Mouse (Mus musculus): ENCODE measurements around the gene Arid4a. TPM values are rescaled to one million over a fixed set of nuclear protein-coding genes. Genes with fewer than 3 reads are reported as not detected.

Arid4a gene
- polyA plus RNA-seq, 1 experiment from 2014 or later = 43.1 TPM

DNA sequence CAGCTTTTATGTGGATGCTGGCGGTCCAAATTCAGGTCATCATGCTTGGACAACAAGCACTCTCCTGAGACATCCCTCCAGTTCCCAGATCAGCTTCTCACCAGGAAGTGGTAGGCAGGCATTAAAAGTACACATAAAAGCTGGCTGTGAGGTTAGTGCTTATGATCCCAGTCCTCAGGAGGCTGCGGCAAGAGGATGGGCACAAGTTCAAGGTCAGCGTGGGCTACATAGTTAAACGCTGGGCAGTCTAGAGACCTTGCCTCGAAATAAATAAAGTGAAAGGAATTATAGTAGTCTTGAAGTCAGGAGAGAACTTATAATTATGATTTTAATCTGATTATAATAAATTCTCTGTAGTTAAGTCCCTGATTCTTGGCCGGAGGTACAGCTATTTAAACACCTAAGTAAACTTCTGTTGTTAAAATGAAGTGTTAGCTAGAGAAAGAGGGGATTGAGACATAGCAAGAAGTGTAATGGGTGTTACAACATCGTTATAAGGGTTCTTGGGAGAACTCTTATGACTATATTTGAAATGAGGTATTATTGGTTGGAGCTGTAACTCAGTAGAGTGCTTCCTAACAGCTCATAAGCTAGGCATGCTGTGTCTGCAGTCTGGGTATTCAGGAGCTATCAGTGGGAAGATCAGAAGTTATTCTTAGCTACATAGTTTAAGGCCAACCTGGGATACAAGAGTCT, 30.8 kb upstream of the Arid4a start:
- no peak for ATAC-seq (ENCODE audit: low FRiP score, low read depth)
- Histone ChIP-seq H3K27me3 (no peaks in the 10 kb centered on the region), H3K9ac (no peak overlapping the region), H3K27ac (replicated peaks) (no peak overlapping the region), H3K36me3 (peaks cover 76% of the 10 kb centered on the region), H3K4me2 (no peak overlapping the region), H3K9me3 (no peaks in the 10 kb centered on the region), H3K4me3 (no peak overlapping the region), H3K4me1 (replicated peaks) (no peaks in the 10 kb centered on the region)
- 95% methylated on average over 7 of the region's 7 CpGs for WGBS

DNA sequence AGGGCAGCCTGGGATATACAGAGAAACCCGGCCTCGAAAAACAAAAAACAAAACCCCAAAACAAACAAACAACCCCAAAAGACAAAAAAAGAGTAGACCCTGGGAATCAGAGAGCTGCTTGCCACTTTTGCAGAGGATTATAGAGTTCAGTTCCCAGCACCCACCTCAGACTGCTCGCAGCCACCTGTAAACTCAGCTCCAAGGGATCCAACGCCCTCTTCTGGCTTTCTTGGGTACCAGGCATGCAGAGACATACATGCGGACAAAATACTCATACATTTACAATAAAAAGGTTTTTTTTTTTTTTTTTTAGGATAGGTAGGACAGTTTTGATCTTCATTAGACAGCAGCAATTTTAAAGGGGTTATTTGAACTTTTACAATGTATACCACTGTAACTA, 18.6 kb upstream of the Arid4a start:
- no peaks in the 10 kb centered on the region for H3K27me3 ChIP-seq
- peaks cover 43% of the 10 kb centered on the region for H3K36me3 ChIP-seq
- no peaks in the 10 kb centered on the region for H3K9me3 ChIP-seq
- H3K4me2 ChIP-seq = no peak overlapping the region
- ATAC-seq (ENCODE audit: low FRiP score, low read depth) = no peak
- H3K4me1 ChIP-seq (replicated peaks) = 0 out of 2 replicates have a peak, but pooled peaks cover 5% of the 10 kb centered on the region
- H3K27ac ChIP-seq (replicated peaks) = no peak overlapping the region
- no peak overlapping the region for H3K4me3 ChIP-seq
- 92% methylated on average over 5 of the region's 5 CpGs for WGBS
- H3K9ac ChIP-seq = no peak overlapping the region

DNA sequence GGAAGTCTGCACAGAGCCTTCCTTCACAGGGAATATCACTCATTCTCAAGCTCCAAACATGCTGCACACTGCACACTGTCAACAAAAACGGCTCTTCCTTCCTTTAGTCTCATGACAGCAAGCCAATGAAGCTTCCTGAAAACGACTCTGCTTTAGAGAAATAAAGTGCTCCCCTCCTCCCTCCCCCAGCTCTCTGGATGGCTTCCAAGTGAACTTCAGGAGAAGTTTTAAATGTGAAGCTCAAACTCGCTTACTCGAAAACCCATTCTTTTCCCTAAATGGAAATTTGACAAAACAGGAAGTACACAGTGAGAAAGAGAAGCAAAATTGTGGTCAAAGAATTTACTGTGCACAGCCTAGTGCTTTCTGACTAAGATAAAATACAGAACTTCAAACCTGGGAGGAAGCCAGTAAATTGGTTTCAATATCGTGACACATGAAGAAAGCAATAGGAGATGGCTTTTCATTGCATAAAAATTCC, 16.3 kb upstream of the Arid4a start:
- Histone ChIP-seq H3K36me3 (peaks cover 41% of the 10 kb centered on the region), H3K27ac (replicated peaks) (no peak overlapping the region; the same call in 1 of the 2 replicates), H3K9ac (no peak overlapping the region), H3K27me3 (no peaks in the 10 kb centered on the region), H3K4me1 (replicated peaks) (0 out of 2 replicates have a peak, but pooled peaks cover 5% of the 10 kb centered on the region), H3K4me2 (no peak overlapping the region), H3K4me3 (no peak overlapping the region), H3K9me3 (no peaks in the 10 kb centered on the region)
- no peak for ATAC-seq (ENCODE audit: low FRiP score, low read depth)
- WGBS = 47% methylated on average over 5 of the region's 5 CpGs

DNA sequence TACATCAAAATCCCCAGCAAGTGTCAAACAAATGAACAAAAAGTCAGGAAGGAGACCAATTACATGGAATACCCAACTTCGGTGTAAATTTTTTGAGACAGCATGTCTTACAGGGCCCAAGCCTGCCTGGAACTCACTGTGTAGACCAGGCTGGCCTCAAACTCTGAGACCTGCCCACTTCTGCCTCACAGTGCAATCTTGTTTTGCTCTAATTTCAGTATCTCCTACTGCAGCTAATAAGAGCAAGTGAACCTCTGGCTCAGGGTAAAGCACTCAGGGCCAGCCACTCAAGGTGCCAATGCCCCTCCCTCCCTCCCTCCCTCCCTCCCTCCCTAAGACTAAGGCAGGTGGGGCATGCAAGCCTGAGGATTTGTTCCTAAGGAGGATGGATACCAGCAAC, 15.4 kb upstream of the Arid4a start:
- Histone ChIP-seq H3K4me1 (replicated peaks) (0 out of 2 replicates have a peak, but pooled peaks cover 5% of the 10 kb centered on the region), H3K9ac (no peak overlapping the region), H3K27me3 (no peaks in the 10 kb centered on the region), H3K9me3 (no peaks in the 10 kb centered on the region), H3K4me3 (no peak overlapping the region), H3K27ac (replicated peaks) (no peak overlapping the region), H3K36me3 (peaks cover 43% of the 10 kb centered on the region), H3K4me2 (no peak overlapping the region)
- ATAC-seq (ENCODE audit: low FRiP score, low read depth) = no peak
- 81% methylated on average over 1 of the region's 1 CpGs for WGBS

DNA sequence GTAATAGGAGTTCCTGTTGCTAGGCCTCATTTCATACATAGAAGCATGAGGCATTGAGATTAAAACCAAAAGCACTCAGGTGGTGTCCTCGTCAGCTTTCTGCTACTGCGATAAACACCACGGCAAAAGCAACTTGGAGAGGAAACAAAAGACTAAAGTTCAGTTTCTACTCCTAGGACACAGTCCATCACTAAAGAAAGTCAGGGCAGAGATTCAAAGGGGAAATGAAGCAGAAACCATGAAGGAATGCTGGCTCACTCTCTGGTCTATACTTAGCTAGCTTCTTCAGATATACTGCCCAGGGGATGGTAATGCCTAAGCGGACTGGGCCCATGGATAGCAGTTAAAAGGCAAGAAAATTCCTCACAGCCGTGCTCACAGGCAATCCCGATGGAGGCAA, 14.3 kb upstream of the Arid4a start:
- H3K4me2 ChIP-seq = no peak overlapping the region
- WGBS = 62% methylated on average over 6 of the region's 6 CpGs
- H3K27me3 ChIP-seq = no peaks in the 10 kb centered on the region
- H3K27ac ChIP-seq (replicated peaks) = no peak overlapping the region
- H3K9ac ChIP-seq = no peak overlapping the region
- ATAC-seq (ENCODE audit: low FRiP score, low read depth) = no peak
- no peaks in the 10 kb centered on the region for H3K9me3 ChIP-seq
- 0 out of 2 replicates have a peak, but pooled peaks cover 5% of the 10 kb centered on the region for H3K4me1 ChIP-seq (replicated peaks)
- peaks cover 43% of the 10 kb centered on the region for H3K36me3 ChIP-seq
- H3K4me3 ChIP-seq = no peak overlapping the region

DNA sequence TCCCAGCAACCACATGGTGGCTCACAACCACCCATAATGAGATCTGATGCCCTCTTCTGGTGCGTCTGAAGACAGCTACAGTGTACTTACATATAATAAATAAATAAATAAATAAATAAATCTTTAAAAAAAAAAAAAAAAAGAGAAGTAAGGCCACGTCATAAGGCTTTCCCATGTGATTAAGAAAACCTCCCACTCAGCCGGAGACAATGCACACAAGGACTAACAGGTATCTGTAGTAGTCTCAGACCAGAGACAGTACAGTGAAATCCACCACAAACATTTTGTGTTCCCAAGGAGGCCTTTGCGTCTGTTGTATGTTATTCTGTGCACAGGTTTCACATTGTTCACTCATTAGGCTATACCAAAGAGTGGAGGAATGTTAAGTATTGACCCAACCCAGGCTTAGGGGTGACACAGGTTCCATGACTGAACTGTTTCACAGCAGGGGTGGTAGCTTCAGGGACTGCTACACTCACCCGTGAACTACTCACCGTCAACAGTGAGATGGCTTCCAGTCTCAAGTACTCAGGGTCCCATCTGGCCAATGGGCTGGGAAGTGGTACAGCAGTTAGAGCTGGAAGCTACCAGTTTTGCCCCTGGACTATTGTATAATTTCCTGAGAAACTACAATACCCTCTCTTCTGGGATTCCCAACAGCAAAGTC, 11.9 kb upstream of the Arid4a start:
- Histone ChIP-seq H3K27ac (replicated peaks) (no peak overlapping the region), H3K4me2 (no peak overlapping the region), H3K4me3 (no peak overlapping the region), H3K27me3 (no peaks in the 10 kb centered on the region), H3K9ac (no peak overlapping the region), H3K36me3 (peaks cover 54% of the 10 kb centered on the region), H3K4me1 (replicated peaks) (0 out of 2 replicates have a peak, but pooled peaks cover 2% of the 10 kb centered on the region), H3K9me3 (no peaks in the 10 kb centered on the region)
- WGBS = 90% methylated on average over 6 of the region's 6 CpGs
- no peak for ATAC-seq (ENCODE audit: low FRiP score, low read depth)

DNA sequence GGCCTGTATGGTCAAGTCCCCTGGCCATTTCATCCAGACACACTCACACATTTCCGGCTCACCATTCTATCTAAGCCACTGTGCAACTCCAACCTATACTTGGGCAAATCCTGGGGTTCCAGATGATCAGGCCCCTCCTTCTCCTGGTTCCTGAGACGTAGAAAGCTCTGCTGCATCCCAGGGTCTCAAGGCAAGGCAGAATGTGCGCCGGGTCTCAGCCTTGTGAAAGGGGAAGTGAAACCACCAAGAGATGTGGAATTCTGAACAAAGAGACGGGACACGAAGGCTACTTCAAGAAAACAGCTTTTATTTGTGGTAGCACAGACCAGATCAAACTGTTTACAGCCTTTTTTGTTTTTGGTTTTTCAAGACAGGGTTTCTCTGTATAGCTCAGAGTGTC, 9.6 kb upstream of the Arid4a start:
- Histone ChIP-seq H3K9ac (no peak overlapping the region), H3K27me3 (no peaks in the 10 kb centered on the region), H3K4me3 (no peak overlapping the region), H3K4me1 (replicated peaks) (no peaks in the 10 kb centered on the region), H3K9me3 (no peaks in the 10 kb centered on the region), H3K4me2 (no peak overlapping the region), H3K27ac (replicated peaks) (no peak overlapping the region), H3K36me3 (peaks cover 61% of the 10 kb centered on the region)
- ATAC-seq (ENCODE audit: low FRiP score, low read depth) = no peak
- 89% methylated on average over 6 of the region's 6 CpGs for WGBS

DNA sequence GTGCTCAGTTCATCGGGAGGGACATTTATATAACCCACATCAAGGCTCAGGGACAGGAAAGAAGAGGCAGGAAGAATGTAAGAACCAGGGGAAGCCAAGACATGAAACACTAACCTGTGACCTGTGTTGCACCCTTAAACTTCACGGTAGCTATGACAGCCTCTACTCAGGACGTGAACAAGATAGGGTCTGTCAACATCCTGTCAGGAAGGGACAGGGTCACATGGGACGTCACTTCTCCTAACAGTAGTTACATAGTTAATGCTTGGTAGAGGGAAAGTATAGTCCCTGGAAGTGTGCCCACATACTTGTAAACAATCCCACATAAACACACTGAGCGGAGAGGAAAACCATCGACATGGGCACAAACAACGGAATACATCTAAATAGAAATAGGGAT, 8.9 kb upstream of the Arid4a start:
- H3K9me3 ChIP-seq = no peaks in the 10 kb centered on the region
- H3K4me3 ChIP-seq = no peak overlapping the region
- H3K9ac ChIP-seq = no peak overlapping the region
- peaks cover 2% of the 10 kb centered on the region for H3K4me1 ChIP-seq (replicated peaks)
- H3K27me3 ChIP-seq = no peaks in the 10 kb centered on the region
- H3K4me2 ChIP-seq = no peak overlapping the region
- no peak for ATAC-seq (ENCODE audit: low FRiP score, low read depth)
- 91% methylated on average over 7 of the region's 7 CpGs for WGBS
- H3K36me3 ChIP-seq = peaks cover 61% of the 10 kb centered on the region
- no peak overlapping the region for H3K27ac ChIP-seq (replicated peaks)

DNA sequence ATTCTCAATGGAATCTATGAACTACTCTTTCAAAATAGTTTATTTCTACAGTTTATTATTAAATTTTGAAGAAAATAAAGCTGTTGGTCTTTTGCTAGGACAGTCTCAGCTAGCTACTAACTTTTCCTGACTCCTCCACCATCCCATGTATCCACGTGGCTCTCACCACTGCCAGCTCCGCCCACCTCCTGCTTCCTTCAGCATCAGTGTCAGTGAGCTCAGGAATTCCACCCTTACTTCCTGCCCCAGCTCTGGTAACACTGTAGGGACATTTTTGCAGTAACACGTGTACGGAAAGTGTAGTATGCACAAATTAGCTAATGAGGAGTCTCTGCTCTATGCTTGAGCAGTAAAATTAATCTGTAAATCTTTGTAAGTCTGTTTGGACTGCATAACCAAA, 6.0 kb upstream of the Arid4a start:
- Histone ChIP-seq H3K27ac (replicated peaks) (no peak overlapping the region), H3K4me3 (no peak overlapping the region), H3K36me3 (peaks cover 53% of the 10 kb centered on the region), H3K27me3 (no peaks in the 10 kb centered on the region), H3K4me2 (no peak overlapping the region), H3K4me1 (replicated peaks) (peaks cover 26% of the 10 kb centered on the region), H3K9ac (no peak overlapping the region), H3K9me3 (no peaks in the 10 kb centered on the region)
- WGBS = 73% methylated on average over 4 of the region's 4 CpGs
- no peak for ATAC-seq (ENCODE audit: low FRiP score, low read depth)

DNA sequence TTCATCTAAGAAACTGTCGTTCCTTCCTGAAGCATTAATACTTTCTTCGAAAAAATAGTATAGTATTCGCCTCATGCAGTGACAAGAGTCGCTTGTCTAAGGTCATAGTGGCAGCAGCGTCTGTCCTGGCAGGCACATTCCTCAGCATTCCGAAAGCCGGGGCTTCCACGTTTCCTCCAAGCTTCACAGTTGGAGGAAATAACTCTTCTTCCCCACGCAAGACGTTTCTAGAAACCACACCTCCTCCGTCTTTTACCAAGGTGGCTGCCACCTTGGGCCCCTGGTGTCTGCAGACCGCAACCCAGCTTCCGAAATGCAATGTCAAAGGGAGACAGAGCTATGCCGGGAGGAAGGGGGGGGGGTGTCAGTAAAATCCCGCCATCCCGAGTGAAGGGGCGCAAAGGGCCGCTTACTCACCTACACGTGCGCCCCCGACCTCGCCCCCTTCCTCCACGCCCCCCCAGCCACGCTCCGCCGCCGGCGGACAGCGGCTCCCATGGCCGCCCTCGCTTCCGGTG, 886 bp upstream of the Arid4a start:
- under 1% methylated on average over 31 of the region's 32 CpGs for WGBS
- no peak for ATAC-seq (ENCODE audit: low FRiP score, low read depth)
- no peaks in the 10 kb centered on the region for H3K27me3 ChIP-seq
- peak overlapping the region; percentile 79 for H3K4me3 ChIP-seq
- no peaks in the 10 kb centered on the region for H3K9me3 ChIP-seq
- peaks cover 11% of the 10 kb centered on the region for H3K36me3 ChIP-seq
- H3K27ac ChIP-seq (replicated peaks) = peak overlapping the region; percentile 99
- H3K4me1 ChIP-seq (replicated peaks) = peaks cover 33% of the 10 kb centered on the region
- H3K9ac ChIP-seq = peak overlapping the region; percentile 88
- peak overlapping the region; percentile 84 for H3K4me2 ChIP-seq

DNA sequence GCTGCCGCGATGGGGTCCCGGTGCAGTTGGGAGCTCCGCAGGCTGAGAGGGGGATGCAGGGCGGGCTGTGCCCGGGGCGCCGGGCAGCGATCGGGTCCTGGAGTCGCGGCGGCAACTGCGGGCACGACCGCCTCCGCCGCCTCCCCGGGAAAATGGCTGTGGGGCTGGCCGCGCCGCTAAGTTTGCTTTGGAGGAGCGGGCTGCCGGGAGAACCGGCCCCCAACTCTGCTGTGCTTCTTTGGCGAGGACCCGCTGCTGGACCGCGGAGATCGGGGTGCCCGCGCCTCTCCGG, 367 bp downstream of the Arid4a start:
- Histone ChIP-seq H3K36me3 (peaks cover 14% of the 10 kb centered on the region), H3K9ac (peak overlapping the region; percentile 72), H3K4me2 (peak overlapping the region; percentile 92), H3K27me3 (no peaks in the 10 kb centered on the region), H3K4me3 (peak overlapping the region; percentile 79), H3K27ac (replicated peaks) (peak overlapping the region; percentile 89), H3K9me3 (no peaks in the 10 kb centered on the region), H3K4me1 (replicated peaks) (peaks cover 33% of the 10 kb centered on the region)
- no peak for ATAC-seq (ENCODE audit: low FRiP score, low read depth)
- WGBS = under 1% methylated on average over 32 of the region's 33 CpGs

DNA sequence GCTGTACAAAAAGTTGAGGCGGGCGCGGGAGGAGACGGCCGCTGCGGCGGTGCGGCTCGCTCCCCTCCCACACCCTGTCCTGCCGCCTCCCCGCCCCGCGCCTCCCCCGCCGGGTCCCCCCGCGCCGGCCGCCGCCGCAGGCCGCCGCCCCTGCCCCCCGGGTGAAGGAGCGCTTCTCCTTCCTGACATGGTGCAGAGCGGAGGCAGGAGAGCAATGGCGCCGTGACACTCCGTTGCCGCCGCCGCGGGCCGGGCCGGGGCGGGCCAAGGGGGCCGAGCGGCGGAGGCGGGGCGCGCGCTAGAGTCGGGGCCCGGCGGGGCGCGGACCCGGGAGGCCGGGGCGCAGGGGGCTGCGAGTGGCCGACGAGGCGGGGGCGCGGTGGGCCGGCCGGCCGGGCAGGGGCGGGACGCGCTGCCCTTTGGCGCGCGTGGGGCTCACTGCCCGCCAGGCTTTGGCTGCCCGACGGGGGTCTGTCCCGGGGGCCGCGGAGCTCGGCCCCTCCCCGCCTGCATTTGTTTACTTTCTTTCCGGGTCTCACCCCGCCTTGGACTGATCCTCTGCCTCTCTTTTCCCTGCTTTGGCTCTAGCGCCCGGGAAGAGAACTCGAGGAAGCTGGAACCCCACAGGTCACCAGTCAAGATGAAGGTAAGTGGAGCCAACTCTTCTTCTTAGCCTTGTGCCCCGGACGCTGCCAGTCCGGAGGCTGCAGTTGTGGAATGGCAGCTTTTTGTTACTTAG, 882 bp downstream of the Arid4a start:
- no peak for ATAC-seq (ENCODE audit: low FRiP score, low read depth)
- WGBS = under 1% methylated on average over 48 of the region's 82 CpGs

More for the DNA sequence above, 882 bp downstream of the Arid4a start:
- Histone ChIP-seq H3K4me2 (peak overlapping the region; percentile 92), H3K36me3 (peaks cover 19% of the 10 kb centered on the region), H3K4me3 (peak overlapping the region; percentile 79), H3K9me3 (no peaks in the 10 kb centered on the region), H3K4me1 (replicated peaks) (peaks cover 33% of the 10 kb centered on the region), H3K9ac (peak overlapping the region; percentile 72), H3K27me3 (no peaks in the 10 kb centered on the region), H3K27ac (replicated peaks) (peak overlapping the region; percentile 89)
